Mouse (Mus musculus) E14TG2a.4 (cell line): ENCODE data around the gene Rgma.

Experiments
- CTCF ChIP-seq: conservative IDR thresholded peaks from 2 replicates; pipeline ENCODE4 v1.5.1; 2014; ENCODE audit warnings: low read length
- NANOG ChIP-seq: IDR thresholded peaks from 2 replicates; pipeline ENCODE4 v1.6.1; 2014; ENCODE audit warnings: borderline replicate concordance, low read length, mixed read lengths
- POU5F1 ChIP-seq: IDR thresholded peaks from 2 replicates; pipeline ENCODE4 v1.6.1; 2014; ENCODE audit warnings: low read length, borderline replicate concordance

GRCm38 (mm10) chr7:73433637-73434335 lies 58.5 kb downstream of the Rgma start:
- no peak for TF ChIP-seq CTCF
- TF ChIP-seq NANOG = no peak
- no peak for TF ChIP-seq POU5F1
